Mouse (Mus musculus) liver, adult 2 months (tissue): ENCODE measurements around the gene Usp47.

Experiments
- CTCF ChIP-seq: fragments of 200-500 bp; IDR thresholded peaks from 2 replicates; pipeline ENCODE4 v1.5.1; 2011; ENCODE audit warnings: low read depth, low read length, control low read depth
- POLR2A ChIP-seq: fragments of 200-500 bp; IDR thresholded peaks from 2 replicates; pipeline ENCODE4 v1.6.1; 2011; ENCODE audit warnings: low read length, control low read depth; ENCODE audit not compliant: insufficient read depth; ENCODE audit errors: extremely low read depth

DNA sequence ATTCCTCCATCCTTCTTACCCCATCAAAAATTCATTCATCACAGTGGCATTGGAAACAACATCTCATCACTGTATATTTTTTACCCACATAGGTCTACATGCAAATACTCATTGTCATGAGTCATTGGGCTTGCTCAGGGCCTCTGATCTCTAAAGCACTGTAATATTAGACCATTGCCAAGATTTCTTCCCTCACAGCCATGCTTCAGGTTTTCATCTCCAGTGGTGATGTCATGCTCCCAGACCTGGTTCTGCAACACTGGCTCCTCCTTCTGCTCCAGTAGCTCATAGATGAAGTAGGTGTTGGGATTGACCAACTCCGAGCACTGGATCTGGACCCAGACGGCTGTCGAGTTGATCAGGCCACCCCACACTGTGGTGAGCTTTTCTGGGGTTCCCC is 38.8 kb upstream of the Usp47 start:
- TF ChIP-seq CTCF (no peak), POLR2A (no peak)
